Mouse (Mus musculus): ENCODE results near the gene Sec24a. TPM values are rescaled to one million over a fixed set of nuclear protein-coding genes. Genes with fewer than 3 reads are reported as not detected.
"Not testable (repeated sequence)": the region's sequence is repeated elsewhere in the genome, so short reads cannot be mapped to it uniquely, and the experiment has no call there.

Sec24a gene
- total RNA-seq, 2 experiments from 2014 or later: 16.4 to 21.3 TPM

- intact Hi-C loops (cut with DNase I): no loop called here
- DNase-seq (ENCODE audit: low spot score in 2 of 2): no peak
Measured at GRCm38 (mm10) chr11:51694984-51695383, 68.5 kb downstream of the Sec24a start.

- intact Hi-C loops (cut with DNase I); DNase-seq (ENCODE audit: low spot score in 2 of 2): not testable (repeated sequence)
Measured at GRCm38 (mm10) chr11:51690597-51690996, 72.8 kb downstream of the Sec24a start.

GRCm38 (mm10) chr11:51689343-51689742 is 74.1 kb downstream of the Sec24a start:
- intact Hi-C loops (cut with DNase I): loop anchor here (10.0 kb wide), 1 partner anchor 405 kb away; the partner anchor contains the start of gene Col23a1
- DNase-seq (ENCODE audit: low spot score in 2 of 2): no peak

GRCm38 (mm10) chr11:51688330-51689328 is 74.8 kb downstream of the Sec24a start, which contains the start of gene 0610009B22Rik:
0610009B22Rik (minus strand) TSS chr11:51688874.
- intact Hi-C loops (cut with DNase I): loop anchor here (10.0 kb wide), 1 partner anchor 404 kb away; the partner anchor contains the start of gene Col23a1
- DNase-seq (ENCODE audit: low spot score in 2 of 2): peak; percentile 100

- intact Hi-C loops (cut with DNase I): loop anchor here (1.0 to 10.0 kb wide), 2 partner anchors 65 to 397 kb away; partner anchors contain the start of gene Col23a1
- no peak for DNase-seq (ENCODE audit: low spot score in 2 of 2)
Measured at GRCm38 (mm10) chr11:51681976-51682374, 81.5 kb downstream of the Sec24a start.

GRCm38 (mm10) chr11:51681324-51681975 is 82.0 kb downstream of the Sec24a start:
- intact Hi-C loops (cut with DNase I): loop anchor here (1.0 to 10.0 kb wide), 2 partner anchors 64 to 397 kb away; partner anchors contain the start of gene Col23a1
- peak; percentile 82 to 88 for DNase-seq (ENCODE audit: low spot score in 2 of 2)

- DNase-seq (ENCODE audit: low spot score in 2 of 2): no peak
- intact Hi-C loops (cut with DNase I): no loop called here
Measured at GRCm38 (mm10) chr11:51679466-51679865, 84.0 kb downstream of the Sec24a start.

GRCm38 (mm10) chr11:51677737-51678418 is 85.6 kb downstream of the Sec24a start:
- intact Hi-C loops (cut with DNase I): no loop called here
- no peak for DNase-seq (ENCODE audit: low spot score in 2 of 2)

GRCm38 (mm10) chr11:51675386-51675785 is 88.0 kb downstream of the Sec24a start:
- intact Hi-C loops (cut with DNase I): no loop called here
- DNase-seq (ENCODE audit: low spot score in 2 of 2): no peak

GRCm38 (mm10) chr11:51673291-51673690 is 90.1 kb downstream of the Sec24a start:
- DNase-seq (ENCODE audit: low spot score in 2 of 2): no peak
- intact Hi-C loops (cut with DNase I): no loop called here

GRCm38 (mm10) chr11:51671376-51671775 is 92.1 kb downstream of the Sec24a start:
- intact Hi-C loops (cut with DNase I): no loop called here

GRCm38 (mm10) chr11:51670846-51671245 is 92.6 kb downstream of the Sec24a start:
- DNase-seq (ENCODE audit: low spot score in 2 of 2): no peak
- intact Hi-C loops (cut with DNase I): no loop called here

More at GRCm38 (mm10) chr11:51671376-51671775, 92.1 kb downstream of the Sec24a start:
- DNase-seq (ENCODE audit: low spot score in 2 of 2): no peak

- intact Hi-C loops (cut with DNase I); DNase-seq (ENCODE audit: low spot score in 2 of 2): not testable (repeated sequence)
Measured at GRCm38 (mm10) chr11:51664747-51665146, 98.7 kb downstream of the Sec24a start.

- DNase-seq (ENCODE audit: low spot score in 2 of 2): no peak
- intact Hi-C loops (cut with DNase I): no loop called here
Measured at GRCm38 (mm10) chr11:51662632-51663031, 100.8 kb downstream of the Sec24a start.

GRCm38 (mm10) chr11:51661867-51662365 is 101.5 kb downstream of the Sec24a start:
- DNase-seq (ENCODE audit: low spot score in 2 of 2): no peak
- intact Hi-C loops (cut with DNase I): no loop called here

- intact Hi-C loops (cut with DNase I): no loop called here
- DNase-seq (ENCODE audit: low spot score in 2 of 2): peak; percentile 38 to 45
Measured at GRCm38 (mm10) chr11:51658705-51659104, 104.7 kb downstream of the Sec24a start.

- no peak for DNase-seq (ENCODE audit: low spot score in 2 of 2)
- intact Hi-C loops (cut with DNase I): no loop called here
Measured at GRCm38 (mm10) chr11:51658291-51658690, 105.1 kb downstream of the Sec24a start.

- intact Hi-C loops (cut with DNase I): no loop called here
- no peak for DNase-seq (ENCODE audit: low spot score in 2 of 2)
Measured at GRCm38 (mm10) chr11:51656798-51657521, 106.5 kb downstream of the Sec24a start.

- DNase-seq (ENCODE audit: low spot score in 2 of 2): no peak
- intact Hi-C loops (cut with DNase I): no loop called here
Measured at GRCm38 (mm10) chr11:51654891-51655290, 108.5 kb downstream of the Sec24a start.

Measured in left cerebral cortex, postnatal 25 days (tissue).